Mouse (Mus musculus) forebrain, embryonic 16.5 days (tissue): ENCODE measurements around the gene Gpr12. TPM values are rescaled to one million over a fixed set of nuclear protein-coding genes. Genes with fewer than 3 reads are reported as not detected.
"Not testable (repeated sequence)": the region's sequence is repeated elsewhere in the genome, so short reads cannot be mapped to it uniquely, and the experiment has no call there.

ENCODE experiments used
- ATAC-seq: fragments of 200-750 bp; cut with Nextera tagmentation; 2 replicates; pipeline ENCODE4 v1.8.0; 2017; ENCODE audit warnings: mild to moderate bottlenecking, moderate library complexity
- H3K27ac ChIP-seq: fragments of 300-500 bp; sonication (generic); 2 replicates; pipeline ENCODE4 v1.5.1; 2014; ENCODE audit warnings: low read length, control low read depth
- H3K27me3 ChIP-seq: fragments of 300-500 bp; sonication (generic); replicated peaks from 2 replicates; pipeline ENCODE4 v1.6.1; 2014; ENCODE audit warnings: low read length; ENCODE audit not compliant: control insufficient read depth, insufficient read depth
- H3K36me3 ChIP-seq: fragments of 300-500 bp; sonication (generic); 2 replicates; pipeline ENCODE4 v1.6.1; 2014; ENCODE audit not compliant: control insufficient read depth, insufficient read depth
- H3K4me1 ChIP-seq: fragments of 300-500 bp; sonication (generic); replicated peaks from 2 replicates; pipeline ENCODE4 v1.6.1; 2014; ENCODE audit warnings: low read length; ENCODE audit not compliant: control insufficient read depth, insufficient read depth
- H3K4me2 ChIP-seq: fragments of 300-500 bp; sonication (generic); 2 replicates; pipeline ENCODE4 v1.6.1; 2014; ENCODE audit warnings: mild to moderate bottlenecking, low read length, control low read depth
- H3K4me3 ChIP-seq: fragments of 300-500 bp; sonication (generic); replicated peaks from 2 replicates; pipeline ENCODE4 v1.5.1; 2014; ENCODE audit warnings: mild to moderate bottlenecking, low read length, control low read depth
- H3K9ac ChIP-seq: fragments of 300-500 bp; sonication (generic); replicated peaks from 2 replicates; pipeline ENCODE4 v1.6.1; 2014; ENCODE audit warnings: low read depth, low read length, control low read depth
- H3K9me3 ChIP-seq: fragments of 300-500 bp; sonication (generic); 2 replicates; pipeline ENCODE4 v1.6.1; 2016; ENCODE audit warnings: low read length; ENCODE audit not compliant: control insufficient read depth
- WGBS: fragments of 180-500 bp; shearing (Covaris S2); extraction: QIAGEN DNeasy Blood & Tissue Kit; methylation state at CpG from one replicate; pipeline ENCODE4 v1.1.7; 2014; 5-methylcytosine and 5-hydroxymethylcytosine counted together
- polyA plus RNA-seq: library from polyadenylated mRNA; unstranded; fragments of >200 nt; fragmentation: Nextera tagmentation; extraction: Ambion mirVana; gene quantifications from 2 replicates; pipeline ENCODE4 v1.2.1, GENCODE M21; 2015

The Gpr12 gene
- polyA plus RNA-seq, 1 experiment from 2014 or later: 37.0 TPM

DNA sequence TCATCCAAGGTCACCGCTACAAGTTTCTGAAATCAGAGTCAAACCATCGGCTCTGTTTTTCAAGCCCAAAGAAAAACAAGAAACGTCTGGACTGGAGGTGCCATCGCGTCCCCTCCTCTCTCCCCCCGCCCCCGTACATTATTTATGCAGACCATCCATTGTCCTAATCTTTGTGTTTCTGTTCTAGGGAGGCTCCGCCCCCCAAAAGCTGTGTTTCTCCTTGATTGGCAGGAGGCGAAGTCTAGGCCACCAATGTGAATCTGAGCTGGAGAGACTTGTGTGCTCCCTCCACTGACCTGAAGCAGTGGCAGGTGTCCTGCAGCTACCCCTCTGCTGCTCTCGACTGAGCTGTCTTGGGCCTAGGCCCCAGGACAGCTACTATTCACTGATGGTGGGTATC lies 24.6 kb upstream of the Gpr12 start:
- H3K4me1 ChIP-seq: no peaks in the 10 kb centered on the region
- 58% methylated on average over 10 of the region's 10 CpGs for WGBS
- no peak overlapping the region for H3K4me3 ChIP-seq
- no peak overlapping the region for H3K4me2 ChIP-seq
- H3K9ac ChIP-seq: no peak overlapping the region
- H3K9me3 ChIP-seq: no peaks in the 10 kb centered on the region
- ATAC-seq: no peak
- H3K27me3 ChIP-seq: no peaks in the 10 kb centered on the region
- H3K36me3 ChIP-seq: no peaks in the 10 kb centered on the region
- no peak overlapping the region for H3K27ac ChIP-seq

DNA sequence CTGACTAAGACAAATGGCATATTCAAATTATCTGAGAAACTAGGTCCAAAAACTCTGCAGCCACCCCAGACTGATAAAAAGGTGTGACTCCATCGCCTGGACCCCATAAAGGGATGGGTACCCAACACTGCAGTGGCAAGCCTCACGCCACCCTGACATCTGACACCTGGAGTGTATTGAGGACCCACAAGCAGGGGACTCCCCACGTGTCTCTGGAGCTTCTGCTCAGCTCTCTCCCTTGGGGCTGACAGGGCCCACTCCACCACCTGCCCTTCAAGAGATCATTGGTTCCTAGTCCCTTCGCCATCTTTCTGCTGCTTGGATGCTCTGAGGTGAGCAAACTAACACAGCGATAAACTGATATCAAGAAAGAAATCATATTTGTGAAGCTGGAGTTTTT lies 22.8 kb upstream of the Gpr12 start:
- no peak overlapping the region for H3K4me2 ChIP-seq
- no peak for ATAC-seq

DNA sequence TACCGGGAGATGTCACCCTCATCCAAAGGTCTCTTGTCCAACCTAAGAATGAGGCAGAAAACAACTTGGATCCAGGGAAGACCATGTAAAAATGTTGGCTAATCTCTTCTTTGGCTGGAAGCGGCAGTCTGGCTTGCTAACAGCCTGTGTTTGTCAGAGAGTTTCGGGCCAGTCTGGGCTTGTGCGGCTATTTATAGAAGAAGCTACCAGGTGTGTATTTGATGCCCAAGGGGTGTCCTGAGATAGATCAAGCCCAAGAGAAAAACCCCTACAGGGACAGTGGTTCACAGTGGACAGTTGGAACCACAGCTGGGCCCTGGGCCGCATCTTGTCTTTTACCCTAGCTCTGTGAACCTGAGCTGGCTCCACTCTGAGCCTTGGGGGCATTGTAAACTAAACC lies 21.9 kb upstream of the Gpr12 start:
- no peak overlapping the region for H3K27ac ChIP-seq
- H3K27me3 ChIP-seq: no peaks in the 10 kb centered on the region
- H3K4me3 ChIP-seq: no peak overlapping the region
- H3K4me1 ChIP-seq: no peaks in the 10 kb centered on the region
- H3K9ac ChIP-seq: no peak overlapping the region
- no peaks in the 10 kb centered on the region for H3K9me3 ChIP-seq
- WGBS: 94% methylated on average over 5 of the region's 5 CpGs
- H3K4me2 ChIP-seq: no peak overlapping the region
- H3K36me3 ChIP-seq: no peaks in the 10 kb centered on the region
- ATAC-seq: no peak

More for the DNA sequence above, 22.8 kb upstream of the Gpr12 start:
- no peaks in the 10 kb centered on the region for H3K36me3 ChIP-seq
- no peaks in the 10 kb centered on the region for H3K27me3 ChIP-seq
- H3K4me1 ChIP-seq: no peaks in the 10 kb centered on the region
- H3K27ac ChIP-seq: no peak overlapping the region
- no peak overlapping the region for H3K4me3 ChIP-seq
- no peak overlapping the region for H3K9ac ChIP-seq
- 78% methylated on average over 5 of the region's 5 CpGs for WGBS
- H3K9me3 ChIP-seq: no peaks in the 10 kb centered on the region

DNA sequence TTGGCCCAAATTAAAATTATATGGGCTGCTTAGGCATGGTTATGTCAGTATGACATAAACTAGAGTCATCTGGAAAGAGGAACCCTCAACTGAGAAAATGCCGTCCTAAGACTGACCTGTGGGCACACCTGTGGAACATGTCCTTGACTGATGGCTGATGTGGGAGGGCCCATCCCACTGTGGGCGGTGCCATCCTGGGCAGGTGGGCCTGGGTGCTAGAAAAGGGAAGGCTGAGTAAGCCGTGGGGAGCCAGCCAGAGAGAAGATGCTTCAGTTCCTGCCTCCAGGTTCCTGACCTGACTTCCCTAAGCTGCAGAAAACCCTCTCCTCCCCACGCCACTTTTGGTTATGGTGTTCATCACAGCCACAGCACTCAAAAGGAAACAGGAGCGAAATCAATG lies 21.2 kb upstream of the Gpr12 start:
- H3K4me2 ChIP-seq: no peak overlapping the region
- no peaks in the 10 kb centered on the region for H3K4me1 ChIP-seq
- H3K27ac ChIP-seq: no peak overlapping the region
- H3K36me3 ChIP-seq: no peaks in the 10 kb centered on the region
- no peaks in the 10 kb centered on the region for H3K9me3 ChIP-seq
- H3K27me3 ChIP-seq: no peaks in the 10 kb centered on the region
- no peak overlapping the region for H3K4me3 ChIP-seq
- 85% methylated on average over 5 of the region's 5 CpGs for WGBS
- H3K9ac ChIP-seq: no peak overlapping the region
- ATAC-seq: no peak

DNA sequence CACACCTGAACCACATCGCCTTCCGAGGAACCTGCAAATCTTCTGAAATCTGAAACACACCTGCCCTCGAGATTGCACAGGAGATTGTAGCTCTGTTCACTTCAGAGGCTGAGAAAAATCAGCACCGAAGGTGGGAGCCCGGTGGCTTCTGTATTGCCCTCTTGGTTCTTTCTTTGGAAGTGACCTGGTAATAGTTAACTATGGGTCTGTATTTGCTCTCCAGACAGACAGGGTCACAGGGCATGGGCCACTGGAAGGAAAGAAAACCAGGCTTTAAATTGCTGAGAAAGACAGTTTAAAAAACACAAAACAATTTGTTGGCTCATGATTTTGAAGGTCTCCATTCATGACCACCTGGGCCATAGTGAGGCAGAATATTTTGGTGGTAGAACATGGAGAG lies 14.9 kb upstream of the Gpr12 start:
- H3K27ac ChIP-seq: no peak overlapping the region
- WGBS: 83% methylated on average over 5 of the region's 5 CpGs
- no peak for ATAC-seq

DNA sequence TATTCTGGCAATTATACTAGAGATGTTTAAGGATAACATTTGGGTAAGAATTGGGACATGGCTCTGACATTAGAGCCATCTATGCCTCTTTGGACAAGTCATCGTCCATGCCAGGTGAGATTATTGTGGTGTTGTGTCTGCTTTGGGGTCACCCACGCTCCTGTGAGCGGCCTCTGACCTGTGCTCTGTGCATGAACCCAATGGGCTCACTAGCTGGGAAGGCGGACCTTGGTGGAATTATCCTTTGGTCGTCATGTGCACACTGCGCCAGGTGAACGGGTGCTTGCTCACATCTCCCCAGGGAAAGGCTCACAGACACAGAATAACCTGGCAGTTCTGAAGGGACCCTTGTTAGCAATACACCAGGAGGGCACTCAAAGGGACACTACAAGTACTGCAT lies 14.2 kb upstream of the Gpr12 start:
- H3K27ac ChIP-seq, H3K4me2 ChIP-seq, H3K36me3 ChIP-seq, H3K27me3 ChIP-seq, H3K9me3 ChIP-seq, H3K4me1 ChIP-seq, H3K4me3 ChIP-seq, H3K9ac ChIP-seq: not testable (repeated sequence)
- 69% methylated on average over 7 of the region's 7 CpGs for WGBS
- ATAC-seq: 0 out of 2 replicates have a peak, but pooled peaks have one; percentile 23

More for the DNA sequence above, 14.9 kb upstream of the Gpr12 start:
- Histone ChIP-seq H3K4me1 (no peaks in the 10 kb centered on the region), H3K4me2 (no peak overlapping the region), H3K36me3 (no peaks in the 10 kb centered on the region), H3K4me3 (no peak overlapping the region), H3K9me3 (no peaks in the 10 kb centered on the region), H3K27me3 (no peaks in the 10 kb centered on the region), H3K9ac (no peak overlapping the region)

DNA sequence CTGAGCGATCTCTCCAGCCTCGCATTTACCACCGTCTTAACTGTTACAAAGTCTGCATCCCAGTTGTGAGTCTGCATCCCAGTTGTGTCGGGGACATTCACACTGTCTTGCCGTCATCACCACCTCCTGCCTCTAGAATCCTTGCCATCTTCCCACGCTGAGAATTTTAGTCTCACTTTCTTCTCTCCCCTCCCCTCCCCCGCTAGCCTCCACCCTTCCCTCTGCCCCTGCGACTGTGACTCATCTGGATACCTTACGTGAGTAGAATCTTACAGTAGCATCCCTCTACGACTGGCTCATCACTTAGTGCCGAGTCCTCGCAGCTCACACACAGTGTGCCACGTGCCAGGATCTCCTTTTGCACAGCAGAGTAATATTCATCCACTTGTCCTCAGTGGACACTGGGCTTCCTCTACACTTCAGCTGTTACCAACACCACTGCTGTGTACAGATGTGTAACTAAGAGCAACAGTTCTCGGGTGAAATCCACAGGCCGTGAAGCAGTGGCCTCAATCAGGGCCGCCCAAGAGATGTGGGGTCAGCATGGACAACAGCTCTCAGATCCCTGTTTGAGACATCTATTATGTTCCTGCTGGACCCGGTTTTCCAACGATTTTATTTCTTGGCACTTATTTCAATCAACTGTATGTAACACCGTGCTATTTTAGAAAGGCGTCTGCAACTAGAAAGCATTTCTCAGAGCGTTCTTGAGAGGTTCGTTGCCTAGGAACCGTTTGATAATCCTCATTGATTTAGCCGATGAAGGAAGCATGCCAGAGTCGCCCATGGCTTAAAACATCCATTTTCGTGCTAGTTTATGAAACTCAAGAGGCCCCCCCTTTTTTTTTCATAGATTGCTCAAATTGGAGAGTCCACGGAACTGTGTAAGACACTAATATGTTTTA lies 13.4 kb upstream of the Gpr12 start:
- Histone ChIP-seq H3K27ac (peak overlapping the region; percentile 20; the same call in 1 of the 2 replicates), H3K4me2 (no peak overlapping the region)

DNA sequence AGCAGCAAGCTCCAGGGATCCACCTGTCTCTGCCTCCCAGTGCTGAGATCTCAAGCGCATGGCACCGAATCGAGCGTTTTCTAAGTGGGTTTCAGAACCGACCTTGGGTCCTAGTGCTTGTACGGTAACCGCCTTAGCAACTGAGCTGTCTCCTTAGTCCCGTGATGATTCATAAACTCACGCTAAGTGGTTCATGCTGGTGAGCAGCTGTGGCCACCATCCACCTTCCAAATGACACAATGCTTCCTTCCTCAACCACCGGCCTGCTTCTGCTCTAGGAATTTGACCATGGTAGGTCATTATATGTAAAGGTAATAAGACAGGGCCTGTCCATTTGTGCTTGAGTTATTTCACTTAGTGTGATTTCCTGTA lies 12.4 kb upstream of the Gpr12 start:
- Histone ChIP-seq H3K9ac (no peak overlapping the region), H3K4me1 (no peaks in the 10 kb centered on the region), H3K4me2 (no peak overlapping the region), H3K9me3 (0 out of 2 replicates have a peak, but pooled peaks cover 3% of the 10 kb centered on the region), H3K36me3 (no peaks in the 10 kb centered on the region), H3K27ac (no peak overlapping the region), H3K4me3 (no peak overlapping the region), H3K27me3 (no peaks in the 10 kb centered on the region)
- ATAC-seq: no peak
- WGBS: 96% methylated on average over 10 of the region's 10 CpGs

More for the DNA sequence above, 13.4 kb upstream of the Gpr12 start:
- no peak overlapping the region for H3K4me3 ChIP-seq
- 64% methylated on average over 27 of the region's 27 CpGs for WGBS
- no peaks in the 10 kb centered on the region for H3K4me1 ChIP-seq
- H3K9me3 ChIP-seq: 0 out of 2 replicates have a peak, but pooled peaks cover 3% of the 10 kb centered on the region
- H3K27me3 ChIP-seq: no peaks in the 10 kb centered on the region
- no peaks in the 10 kb centered on the region for H3K36me3 ChIP-seq
- peak; percentile 78 for ATAC-seq
- H3K9ac ChIP-seq: no peak overlapping the region

DNA sequence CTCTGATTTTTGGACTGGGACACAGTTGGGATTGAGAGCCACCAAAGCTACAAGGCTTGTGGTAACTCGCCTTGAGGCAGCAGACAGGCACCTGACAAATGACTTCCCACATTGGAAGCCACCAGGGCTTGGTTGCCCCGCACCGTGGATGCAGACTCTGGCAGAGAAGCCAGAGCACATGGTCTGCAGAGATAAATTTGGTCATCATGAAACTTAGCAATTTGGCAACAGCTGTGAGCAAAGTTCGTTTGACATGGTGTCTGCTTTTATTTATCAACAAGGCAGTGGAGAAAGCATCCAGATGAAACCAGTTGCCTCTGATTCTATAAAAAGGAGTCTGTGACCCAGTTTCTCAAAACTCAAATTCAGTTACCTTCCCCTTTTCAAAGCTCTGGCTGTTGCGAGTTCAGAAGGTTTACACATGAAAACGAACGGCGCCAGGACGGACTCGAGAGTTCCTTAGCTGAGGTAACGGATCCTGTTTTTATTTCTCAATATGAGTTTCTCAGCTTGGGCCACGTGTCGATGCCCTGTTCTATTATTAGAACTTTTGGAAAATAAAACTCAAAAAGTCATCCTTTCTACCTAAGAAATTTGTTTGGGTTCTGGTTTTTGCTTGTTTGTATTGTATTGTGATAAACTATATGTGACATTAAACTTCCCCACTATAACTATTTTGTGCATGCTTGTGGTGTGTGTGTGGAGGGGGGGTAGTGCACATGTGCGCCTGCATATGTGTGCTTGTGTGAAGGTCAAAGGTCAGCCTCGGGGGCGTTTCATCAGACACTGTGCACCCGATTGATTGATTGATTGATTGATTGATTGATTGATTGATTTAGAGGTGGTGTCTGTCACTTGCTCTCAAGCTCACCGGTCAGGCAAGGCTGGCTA lies 11.8 kb upstream of the Gpr12 start:
- no peak for ATAC-seq
- 86% methylated on average over 18 of the region's 18 CpGs for WGBS
- H3K4me3 ChIP-seq: no peak overlapping the region
- no peak overlapping the region for H3K27ac ChIP-seq
- H3K4me2 ChIP-seq: no peak overlapping the region
- no peak overlapping the region for H3K9ac ChIP-seq
- H3K9me3 ChIP-seq: 0 out of 2 replicates have a peak, but pooled peaks cover 3% of the 10 kb centered on the region
- no peaks in the 10 kb centered on the region for H3K36me3 ChIP-seq
- no peaks in the 10 kb centered on the region for H3K4me1 ChIP-seq
- no peaks in the 10 kb centered on the region for H3K27me3 ChIP-seq
